Mouse (Mus musculus): ENCODE measurements around the gene Sag. TPM values are rescaled to one million over a fixed set of nuclear protein-coding genes. Genes with fewer than 3 reads are reported as not detected.
"Not testable (repeated sequence)": the region's sequence is repeated elsewhere in the genome, so short reads cannot be mapped to it uniquely, and the experiment has no call there.

Sag gene
- polyA plus RNA-seq, 1 experiment from 2014 or later: 1.4 TPM

DNA sequence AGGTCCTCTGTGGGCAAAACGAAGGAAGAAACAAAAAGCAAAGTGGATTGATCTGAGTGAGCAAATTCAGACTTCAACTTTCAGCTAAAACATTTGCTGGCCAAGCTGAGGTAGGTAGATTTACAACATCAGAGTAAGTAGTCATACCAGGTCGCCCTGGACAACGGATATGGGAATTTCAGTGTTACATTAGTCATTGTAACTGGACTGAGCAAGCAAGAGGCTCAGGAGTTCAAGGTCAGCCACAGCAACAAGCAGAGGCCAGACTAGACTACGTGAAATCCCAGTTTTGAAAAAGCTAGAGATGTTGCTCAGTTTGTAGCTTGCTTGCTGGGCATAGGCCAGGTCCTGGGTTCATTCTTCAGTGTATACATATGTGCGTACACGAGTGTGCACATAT is 22.5 kb downstream of the Sag start:
- H3K4me2 ChIP-seq: no peak overlapping the region
- no peaks in the 10 kb centered on the region for H3K9me3 ChIP-seq (replicated peaks)
- no peak overlapping the region for H3K27ac ChIP-seq
- no peaks in the 10 kb centered on the region for H3K36me3 ChIP-seq
- no peak overlapping the region for H3K4me3 ChIP-seq
- ATAC-seq: no peak
- 74% methylated on average over 6 of the region's 6 CpGs for WGBS (ENCODE audit: insufficient replicate concordance)
- no peaks in the 10 kb centered on the region for H3K27me3 ChIP-seq (replicated peaks)
- peaks cover 26% of the 10 kb centered on the region for H3K4me1 ChIP-seq
- H3K9ac ChIP-seq: no peak overlapping the region

DNA sequence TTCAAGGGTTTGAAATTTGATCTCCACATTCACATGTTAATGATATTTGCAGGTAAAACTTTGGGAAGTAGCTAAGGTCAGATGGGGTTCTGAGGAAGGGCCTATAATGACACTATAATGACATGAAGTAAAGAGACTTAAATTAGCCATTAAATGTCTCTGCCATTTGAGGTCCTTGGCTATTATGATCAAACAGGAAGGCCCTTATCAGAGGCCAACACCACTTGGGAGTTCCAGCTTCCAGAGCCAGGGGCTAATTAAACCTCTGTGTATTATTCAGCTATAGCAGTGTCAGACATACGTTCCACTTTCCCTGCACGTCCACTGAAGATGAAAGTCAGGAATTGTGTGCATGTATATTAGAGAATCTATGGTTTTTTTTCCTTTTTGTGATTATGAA is 23.0 kb downstream of the Sag start:
- Histone ChIP-seq H3K4me1 (peaks cover 26% of the 10 kb centered on the region), H3K27me3 (replicated peaks) (no peaks in the 10 kb centered on the region), H3K27ac (no peak overlapping the region), H3K9me3 (replicated peaks) (no peaks in the 10 kb centered on the region), H3K4me3 (no peak overlapping the region), H3K9ac (no peak overlapping the region), H3K36me3 (no peaks in the 10 kb centered on the region), H3K4me2 (no peak overlapping the region)
- WGBS (ENCODE audit: insufficient replicate concordance): 54% methylated on average over 2 of the region's 2 CpGs
- no peak for ATAC-seq

DNA sequence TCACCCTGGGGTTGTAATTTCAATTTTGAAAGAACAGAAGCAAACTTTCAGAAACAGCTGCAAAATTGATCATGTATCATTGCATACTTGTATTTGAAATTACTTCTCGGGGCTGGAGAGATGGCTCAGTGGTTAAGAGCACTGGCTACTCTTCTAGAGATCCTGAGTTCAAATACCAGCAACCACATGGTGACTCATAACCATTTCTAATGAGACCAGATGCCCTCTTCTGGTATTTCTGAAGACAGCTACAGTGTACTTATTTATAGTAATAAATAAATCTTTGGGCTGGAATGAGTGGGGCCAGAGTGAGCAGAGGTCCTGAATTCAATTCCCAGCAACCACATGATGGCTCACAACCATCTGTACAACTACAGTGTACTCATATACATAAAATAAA is 24.0 kb downstream of the Sag start:
- not testable (repeated sequence) for H3K4me3 ChIP-seq; H3K9ac ChIP-seq; H3K27me3 ChIP-seq (replicated peaks); H3K27ac ChIP-seq; H3K36me3 ChIP-seq; H3K9me3 ChIP-seq (replicated peaks); H3K4me2 ChIP-seq; ATAC-seq
- 60% methylated on average over 1 of the region's 1 CpGs for WGBS (ENCODE audit: insufficient replicate concordance)
- peaks cover 26% of the 10 kb centered on the region for H3K4me1 ChIP-seq

DNA sequence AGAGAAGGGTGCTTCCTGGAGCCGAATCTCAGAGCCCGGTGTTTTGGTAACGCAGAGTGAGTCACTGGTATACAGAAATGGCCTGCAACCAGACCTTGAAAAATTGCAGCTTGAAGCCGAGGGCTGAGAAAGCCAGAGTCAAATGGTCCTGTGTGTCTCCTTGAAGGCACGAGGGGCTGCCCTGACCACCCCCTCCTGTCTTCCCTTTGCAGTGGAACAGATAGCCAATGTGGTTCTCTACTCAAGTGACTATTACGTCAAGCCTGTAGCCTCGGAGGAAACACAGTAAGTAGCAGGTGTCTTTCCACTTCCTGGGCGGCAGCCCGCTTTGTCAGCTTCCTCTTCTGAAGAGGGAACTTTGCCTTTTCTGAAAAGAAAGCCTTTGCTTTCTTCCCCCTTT is 24.7 kb downstream of the Sag start:
- H3K4me2 ChIP-seq: 0 out of 2 replicates have a peak overlapping the region, but pooled peaks have one; percentile 6
- no peak for ATAC-seq

DNA sequence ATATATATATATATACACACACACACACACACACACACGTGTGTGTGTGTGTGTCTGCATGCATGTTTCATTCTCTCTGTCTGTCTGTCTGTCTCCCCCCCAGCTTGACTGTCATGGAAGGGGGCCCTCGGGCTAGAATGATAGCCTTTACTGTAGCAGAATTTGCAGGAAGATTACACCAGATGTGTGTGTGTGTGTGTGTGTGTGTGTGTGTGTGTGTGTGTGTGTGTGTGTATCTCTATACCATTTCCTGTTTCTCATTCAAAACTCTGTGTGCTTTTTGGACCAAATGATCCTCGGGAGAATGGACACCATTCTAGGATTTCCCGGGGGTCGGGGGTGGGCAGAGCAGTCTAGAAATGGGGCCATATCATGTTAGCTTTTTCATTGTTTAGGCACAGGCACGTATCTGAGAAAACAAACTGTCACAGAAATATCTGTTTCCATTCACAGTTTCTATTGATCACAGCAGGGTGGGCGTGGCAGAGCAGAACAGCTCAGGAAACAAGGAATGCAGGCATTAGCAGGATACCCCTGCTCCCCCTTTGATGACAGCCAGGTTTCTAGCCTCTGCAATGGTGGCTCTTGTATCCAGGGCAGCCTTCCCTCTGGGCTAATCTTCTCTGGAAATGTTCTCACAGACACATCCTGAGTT is 25.6 kb downstream of the Sag start:
- WGBS (ENCODE audit: insufficient replicate concordance): 44% methylated on average over 7 of the region's 7 CpGs
- no peak overlapping the region for H3K27ac ChIP-seq

More for the DNA sequence above, 24.7 kb downstream of the Sag start:
- Histone ChIP-seq H3K4me3 (no peak overlapping the region), H3K9me3 (replicated peaks) (no peaks in the 10 kb centered on the region), H3K36me3 (no peaks in the 10 kb centered on the region), H3K27ac (no peak overlapping the region), H3K4me1 (peaks cover 26% of the 10 kb centered on the region), H3K27me3 (replicated peaks) (no peaks in the 10 kb centered on the region), H3K9ac (no peak overlapping the region)
- whole genome bisulfite sequencing (ENCODE audit: insufficient replicate concordance): 27% methylated on average over 9 of the region's 9 CpGs

DNA sequence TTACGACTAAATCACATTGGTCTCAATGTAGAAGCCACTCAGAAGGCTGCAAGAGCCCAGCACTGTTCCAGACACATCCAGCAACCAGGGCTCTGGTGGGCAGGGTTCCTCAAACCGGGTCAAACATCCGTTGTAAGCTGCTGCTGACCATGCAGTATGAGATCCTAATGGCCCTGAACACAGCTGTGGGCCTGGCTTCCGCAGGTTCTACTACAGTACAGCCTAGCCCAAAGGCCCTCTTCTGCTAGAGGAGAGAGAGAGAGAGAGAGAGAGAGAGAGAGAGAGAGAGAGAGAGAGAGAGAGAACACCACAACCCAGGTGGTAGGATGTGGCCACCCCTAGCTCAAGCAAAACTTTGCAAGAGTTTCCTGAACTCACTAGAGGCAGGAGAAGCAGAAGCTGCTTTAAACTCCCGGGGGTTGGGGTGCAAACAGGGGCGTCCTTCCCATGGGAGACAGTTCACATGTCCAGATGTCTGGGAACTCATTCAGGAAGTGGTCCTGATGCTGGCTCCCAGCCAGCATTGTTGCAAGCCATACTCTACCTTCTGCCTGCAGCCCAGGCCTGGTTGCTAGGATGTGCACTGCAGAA is 26.2 kb downstream of the Sag start:
- Histone ChIP-seq H3K27me3 (replicated peaks) (no peaks in the 10 kb centered on the region), H3K4me1 (peaks cover 22% of the 10 kb centered on the region), H3K4me3 (no peak overlapping the region), H3K9me3 (replicated peaks) (no peaks in the 10 kb centered on the region), H3K9ac (no peak overlapping the region), H3K27ac (no peak overlapping the region), H3K36me3 (no peaks in the 10 kb centered on the region), H3K4me2 (no peak overlapping the region)
- no peak for ATAC-seq
- WGBS (ENCODE audit: insufficient replicate concordance): 39% methylated on average over 6 of the region's 6 CpGs

More for the DNA sequence above, 25.6 kb downstream of the Sag start:
- Histone ChIP-seq H3K4me3 (no peak overlapping the region), H3K9ac (no peak overlapping the region), H3K9me3 (replicated peaks) (no peaks in the 10 kb centered on the region), H3K4me2 (no peak overlapping the region), H3K4me1 (peaks cover 26% of the 10 kb centered on the region), H3K27me3 (replicated peaks) (no peaks in the 10 kb centered on the region), H3K36me3 (no peaks in the 10 kb centered on the region)
- ATAC-seq: no peak

DNA sequence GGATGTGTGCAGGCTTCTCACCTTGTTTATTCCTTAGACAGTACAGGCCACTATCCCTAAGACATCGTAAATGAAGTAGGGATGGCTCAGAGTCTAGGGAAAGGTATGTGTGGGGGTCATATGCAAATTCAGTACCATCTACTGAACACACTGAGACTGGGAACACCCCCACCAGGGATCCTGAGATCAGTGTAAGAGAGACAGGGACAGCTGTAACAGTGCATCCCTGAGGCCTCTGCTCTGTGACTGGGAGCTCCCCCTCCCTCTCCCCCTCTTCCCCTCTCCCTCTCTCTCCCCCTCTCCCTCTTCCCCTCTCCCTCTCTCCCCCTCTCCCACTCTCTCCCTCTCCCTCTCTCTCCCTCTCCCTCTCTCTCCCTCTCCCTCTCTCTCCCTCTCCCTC is 33.0 kb downstream of the Sag start:
- WGBS (ENCODE audit: insufficient replicate concordance): 73% methylated on average over 1 of the region's 1 CpGs

DNA sequence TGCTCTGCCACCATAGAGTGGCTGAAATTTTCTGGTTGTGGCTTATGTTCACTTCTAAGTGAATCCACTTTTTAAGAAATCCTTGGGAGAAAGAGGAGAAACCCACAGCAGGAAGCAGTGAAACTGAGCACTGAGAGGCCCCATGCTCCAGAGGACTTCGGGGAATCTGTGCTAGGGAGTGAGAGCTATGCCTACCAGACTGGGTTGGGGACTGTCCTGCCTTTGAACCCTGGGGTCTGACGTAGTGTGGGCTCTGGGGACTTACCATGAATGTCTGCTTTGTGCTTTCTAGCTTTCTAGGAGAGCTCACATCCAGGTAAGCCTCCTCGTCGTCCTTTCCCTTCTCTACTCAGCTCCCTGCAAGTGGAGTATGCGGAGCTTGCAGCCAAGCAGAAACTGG is 33.5 kb downstream of the Sag start:
- 48% methylated on average over 5 of the region's 5 CpGs for WGBS (ENCODE audit: insufficient replicate concordance)
- H3K4me1 ChIP-seq: no peaks in the 10 kb centered on the region
- no peak overlapping the region for H3K9ac ChIP-seq
- no peak for ATAC-seq
- H3K36me3 ChIP-seq: no peaks in the 10 kb centered on the region
- 0 out of 2 replicates have a peak, but pooled peaks cover 3% of the 10 kb centered on the region for H3K27me3 ChIP-seq (replicated peaks)
- no peak overlapping the region for H3K4me2 ChIP-seq
- H3K9me3 ChIP-seq (replicated peaks): no peaks in the 10 kb centered on the region
- H3K4me3 ChIP-seq: no peak overlapping the region
- no peak overlapping the region for H3K27ac ChIP-seq

More for the DNA sequence above, 33.0 kb downstream of the Sag start:
- Histone ChIP-seq H3K9me3 (replicated peaks) (no peaks in the 10 kb centered on the region), H3K36me3 (no peaks in the 10 kb centered on the region), H3K4me1 (no peaks in the 10 kb centered on the region), H3K4me3 (no peak overlapping the region), H3K27me3 (replicated peaks) (0 out of 2 replicates have a peak, but pooled peaks cover 3% of the 10 kb centered on the region), H3K9ac (no peak overlapping the region), H3K4me2 (no peak overlapping the region), H3K27ac (no peak overlapping the region)
- no peak for ATAC-seq

DNA sequence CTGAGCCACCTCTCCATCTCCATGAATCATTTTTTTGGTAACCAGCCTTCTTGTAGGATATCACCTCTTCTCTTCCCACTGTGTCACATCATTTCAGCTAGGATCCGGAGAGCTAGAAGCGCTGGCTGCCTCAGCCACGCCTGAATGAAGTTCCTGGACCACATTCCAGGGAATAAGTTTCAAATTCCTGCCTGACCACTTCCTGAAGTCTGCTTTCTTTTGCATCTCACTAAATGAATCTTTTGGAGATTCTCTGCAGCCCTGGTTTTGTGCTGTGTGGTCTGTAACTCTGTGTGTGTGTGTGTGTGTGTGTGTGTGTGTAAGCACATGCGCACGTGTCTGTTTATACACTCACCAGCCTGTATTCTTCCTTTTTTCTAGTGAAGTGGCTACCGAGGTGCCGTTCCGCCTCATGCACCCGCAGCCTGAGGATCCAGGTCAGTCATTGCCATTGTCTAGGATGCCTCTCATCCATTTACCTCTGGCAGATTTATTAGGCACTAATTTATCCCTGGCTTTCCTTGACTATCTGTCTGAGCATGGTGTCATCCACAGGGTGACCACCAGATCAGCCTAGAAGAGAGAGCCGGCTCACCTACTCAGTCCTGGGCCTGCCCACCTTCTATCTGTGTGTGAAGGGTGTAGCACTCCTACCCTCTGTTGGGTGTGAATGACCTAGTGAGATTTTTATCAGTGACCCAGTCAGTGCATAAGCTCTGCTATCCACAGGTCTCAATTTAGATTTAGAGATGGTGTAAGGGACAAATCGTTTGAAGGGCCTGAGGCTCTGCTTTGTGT is 37.1 kb downstream of the Sag start:
- Histone ChIP-seq H3K9me3 (replicated peaks) (no peaks in the 10 kb centered on the region), H3K9ac (no peak overlapping the region), H3K27ac (no peak overlapping the region), H3K4me2 (no peak overlapping the region), H3K27me3 (replicated peaks) (0 out of 2 replicates have a peak, but pooled peaks cover 5% of the 10 kb centered on the region), H3K36me3 (no peaks in the 10 kb centered on the region), H3K4me3 (no peak overlapping the region), H3K4me1 (no peaks in the 10 kb centered on the region)
- 63% methylated on average over 11 of the region's 11 CpGs for WGBS (ENCODE audit: insufficient replicate concordance)
- no peak for ATAC-seq

DNA sequence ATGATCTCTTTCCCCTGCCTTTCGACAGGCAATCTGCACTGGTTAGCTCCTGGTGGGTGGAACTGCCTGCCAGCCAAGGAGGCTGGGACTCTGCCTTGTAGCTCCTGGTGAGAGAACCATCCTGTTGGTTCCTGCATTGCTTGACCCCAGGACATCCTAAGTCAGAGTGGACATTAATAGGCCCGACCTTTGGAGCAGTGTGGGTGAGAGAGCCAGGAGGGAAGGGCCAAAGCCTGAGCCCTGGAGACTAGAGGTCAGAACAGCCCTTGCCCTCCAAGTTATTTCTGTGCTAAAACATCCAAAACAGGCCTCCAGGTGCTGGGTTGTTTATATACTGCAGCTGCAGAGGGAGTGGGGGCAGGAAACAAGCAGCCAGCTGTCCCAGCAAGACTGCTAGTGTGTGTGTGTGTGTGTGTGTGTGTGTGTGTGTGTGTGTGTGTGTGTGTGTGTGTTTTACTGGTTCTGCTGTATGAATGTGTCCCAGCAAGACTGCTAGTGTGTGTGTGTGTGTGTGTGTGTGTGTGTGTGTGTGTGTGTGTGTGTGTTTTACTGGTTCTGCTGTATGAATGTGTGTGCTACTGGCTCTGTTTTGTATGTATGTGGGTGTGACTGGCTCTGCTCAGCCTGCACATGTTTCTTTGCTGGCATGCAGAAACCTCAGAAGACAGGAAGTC is 43.5 kb downstream of the Sag start:
- WGBS (ENCODE audit: insufficient replicate concordance): 31% methylated on average over 2 of the region's 2 CpGs

DNA sequence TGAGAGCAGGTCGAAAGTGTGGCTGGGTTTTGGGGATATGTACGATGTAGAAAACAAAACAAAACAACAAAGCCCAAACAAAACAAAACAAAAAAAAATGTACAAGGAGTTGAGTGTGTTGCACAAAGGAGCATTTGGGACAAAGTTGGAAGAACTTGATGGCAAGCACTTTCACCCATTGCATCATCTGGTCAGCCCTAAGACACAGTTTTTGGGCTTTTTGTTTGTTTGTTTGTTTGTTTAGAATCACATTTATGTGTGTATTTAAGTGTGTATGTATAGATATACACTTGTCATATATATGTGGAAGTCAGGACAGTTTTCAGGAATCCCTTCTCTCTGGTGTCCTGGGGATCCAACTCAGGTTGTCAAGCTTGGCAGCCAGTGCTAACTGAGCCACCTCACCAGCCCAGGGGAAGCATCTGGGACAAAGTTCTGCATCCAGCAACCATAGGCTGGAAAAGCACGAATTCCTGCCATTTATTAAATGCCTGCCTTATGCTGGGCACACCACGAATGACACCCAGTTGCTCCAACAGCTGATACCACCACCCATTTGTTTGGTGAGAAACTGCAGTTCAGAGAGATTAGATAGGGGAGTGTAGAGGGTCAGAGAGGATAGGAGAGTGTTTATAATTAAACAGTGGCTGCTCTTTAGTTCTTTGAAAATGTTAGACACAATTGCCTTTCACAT is 44.1 kb downstream of the Sag start:
- WGBS (ENCODE audit: insufficient replicate concordance): 15% methylated on average over 4 of the region's 4 CpGs

More for the DNA sequence above, 43.5 kb downstream of the Sag start:
- Histone ChIP-seq H3K4me2 (no peak overlapping the region), H3K9me3 (replicated peaks) (no peaks in the 10 kb centered on the region), H3K27ac (peak overlapping the region; percentile 45; the same call in 1 of the 2 replicates), H3K36me3 (no peaks in the 10 kb centered on the region), H3K27me3 (replicated peaks) (0 out of 2 replicates have a peak, but pooled peaks cover 3% of the 10 kb centered on the region), H3K4me3 (no peak overlapping the region), H3K9ac (no peak overlapping the region; the same call in 1 of the 2 replicates), H3K4me1 (peaks cover 30% of the 10 kb centered on the region)
- ATAC-seq: peak; percentile 54; the same call in 1 of the 2 replicates

More for the DNA sequence above, 44.1 kb downstream of the Sag start:
- H3K9me3 ChIP-seq (replicated peaks): no peaks in the 10 kb centered on the region
- H3K4me1 ChIP-seq: peaks cover 35% of the 10 kb centered on the region
- no peaks in the 10 kb centered on the region for H3K36me3 ChIP-seq
- H3K4me2 ChIP-seq: no peak overlapping the region
- H3K27ac ChIP-seq: no peak overlapping the region
- no peak overlapping the region; the same call in 1 of the 2 replicates for H3K9ac ChIP-seq
- 0 out of 2 replicates have a peak, but pooled peaks cover 8% of the 10 kb centered on the region for H3K27me3 ChIP-seq (replicated peaks)
- no peak overlapping the region for H3K4me3 ChIP-seq
- ATAC-seq: no peak; the same call in 1 of the 2 replicates
